18 mouse cellular contexts compared by ENCODE assay signal in the genomic region with DNA sequence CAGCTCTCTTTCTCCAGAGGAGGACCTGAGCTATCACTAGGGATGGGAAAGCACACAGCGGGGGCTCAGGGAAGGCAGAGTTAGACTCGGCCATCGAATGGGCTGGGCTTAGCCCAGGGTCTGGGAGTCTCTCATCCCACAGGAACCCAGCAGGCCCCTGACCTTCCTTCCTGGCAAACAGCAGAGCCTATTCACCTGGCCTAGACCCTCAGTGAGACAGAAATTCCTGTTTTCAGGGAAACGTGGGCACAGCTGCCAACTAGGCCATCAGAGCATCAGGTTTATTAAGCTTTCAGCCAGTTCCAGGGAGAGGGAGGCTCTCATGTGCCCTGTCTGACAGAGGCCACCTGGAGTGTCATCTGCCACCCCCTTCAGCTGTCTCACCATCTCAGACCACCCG. TPM values are rescaled to one million over a fixed set of nuclear protein-coding genes. Genes with fewer than 3 reads are reported as not detected.
A peak's percentile ranks its signal among the peaks of the same experiment; 100 is the strongest.
DNase-seq lines count a peak whose midpoint lies in the region; ATAC-seq and TF ChIP-seq lines count a peak whose summit lies in the region.
"Had no signal": no experiment of that assay in that cellular context is flagged by ENCODE, and none has a peak within 500 bp of the region (broad histone marks: within the 10 kb centered on the region; RNA-seq: fewer than 3 reads in every experiment).

No protein-coding gene starts in this region.

- no peak for DNase-seq in heart, embryonic 10.5 days (ENCODE audit: low spot score)
- no peak for DNase-seq in heart, adult 9 months (ENCODE audit: low spot score in 2 of 2)
- no peak for DNase-seq in kidney, postnatal 4 days
- no peak for DNase-seq in heart, postnatal 0 days (ENCODE audit: low spot score)
- no peak for DNase-seq in embryo, embryonic 10.5 days (ENCODE audit: low spot score)
- DNase-seq in layer of hippocampus, postnatal 36 days = no peak
- DNase-seq: cerebellum, adult 18-20 months; kidney, adult 11 months; right cerebral cortex, postnatal 4 days; thymus, postnatal 25 days had no signal

- peak overlapping the region; percentile 62; the same call in 1 of the 2 replicates for H3K27ac ChIP-seq in heart, embryonic 10.5 days
- H3K27ac ChIP-seq in kidney, embryonic 14.5 days (ENCODE audit: low read depth, low read length) = peak overlapping the region; percentile 65
- H3K27ac ChIP-seq in brown adipose tissue, adult 24 weeks (replicated peaks; ENCODE audit: low read depth, low read length) = 0 out of 2 replicates have a peak overlapping the region, but pooled peaks have one; percentile 21
- peak overlapping the region; percentile 7; the same call in 1 of the 2 replicates for H3K27ac ChIP-seq in heart, postnatal 0 days (ENCODE audit: low read depth)
- H3K27ac ChIP-seq: liver, embryonic 14.5 days had no signal

- no peak for ATAC-seq in kidney, embryonic 14.5 days (ENCODE audit: low FRiP score, low TSS enrichment)
- no peak for ATAC-seq in heart, postnatal 0 days (ENCODE audit: insufficient read depth, low read depth)
- ATAC-seq: forebrain, embryonic 14.5 days had no signal

- peaks cover 27% of the 10 kb centered on the region; the same call in 1 of the 2 replicates for H3K27me3 ChIP-seq in heart, embryonic 10.5 days (ENCODE audit: insufficient read depth, poor library complexity, severe bottlenecking)
- no peaks in the 10 kb centered on the region for H3K27me3 ChIP-seq in kidney, embryonic 14.5 days (ENCODE audit: control insufficient read depth, insufficient read depth, low read length)
- H3K27me3 ChIP-seq in heart, postnatal 0 days (ENCODE audit: control insufficient read depth, insufficient read depth, low read length) = no peaks in the 10 kb centered on the region
- H3K27me3 ChIP-seq: neural tube, embryonic 15.5 days had no signal

- peaks cover 67% of the 10 kb centered on the region for H3K4me1 ChIP-seq in heart, embryonic 10.5 days
- peaks cover 25% of the 10 kb centered on the region; the same call in 1 of the 2 replicates for H3K4me1 ChIP-seq in kidney, embryonic 14.5 days (ENCODE audit: control insufficient read depth, insufficient read depth, low read length)
- H3K4me1 ChIP-seq in brown adipose tissue, adult 24 weeks (ENCODE audit: control insufficient read depth, insufficient read depth, insufficient read length, low read length) = peaks cover 23% of the 10 kb centered on the region
- peaks cover 7% of the 10 kb centered on the region for H3K4me1 ChIP-seq in heart, postnatal 0 days (ENCODE audit: control insufficient read depth, insufficient read depth)

- no peak overlapping the region for H3K4me2 ChIP-seq in kidney, embryonic 14.5 days (replicated peaks; ENCODE audit: low read depth, low read length)
- H3K4me2 ChIP-seq in heart, postnatal 0 days (ENCODE audit: low read depth, low read length) = no peak overlapping the region
- H3K4me2 ChIP-seq: midbrain, embryonic 11.5 days; neural tube, embryonic 15.5 days had no signal

- H3K36me3 ChIP-seq in heart, embryonic 10.5 days = peaks cover 12% of the 10 kb centered on the region
- H3K36me3 ChIP-seq in kidney, embryonic 14.5 days (ENCODE audit: control insufficient read depth, insufficient read depth, low read length) = peaks cover 16% of the 10 kb centered on the region
- H3K36me3 ChIP-seq in heart, postnatal 0 days (replicated peaks; ENCODE audit: control insufficient read depth, insufficient read depth, low read length) = no peaks in the 10 kb centered on the region
- H3K36me3 ChIP-seq: G1E; neural tube, embryonic 15.5 days had no signal

- no peaks in the 10 kb centered on the region for H3K9me3 ChIP-seq in heart, embryonic 10.5 days
- H3K9me3 ChIP-seq in kidney, embryonic 14.5 days (ENCODE audit: control insufficient read depth, low read length) = no peaks in the 10 kb centered on the region
- H3K9me3 ChIP-seq in heart, postnatal 0 days (replicated peaks; ENCODE audit: control insufficient read depth, low read length) = no peaks in the 10 kb centered on the region
- H3K9me3 ChIP-seq: G1E; neural tube, embryonic 15.5 days had no signal

- TF ChIP-seq EP300 in heart, postnatal 0 days (IDR thresholded peaks at IDR 0.05; ENCODE audit: low read depth) = no peak

- H3K4me3 ChIP-seq in heart, embryonic 10.5 days = no peak overlapping the region
- H3K4me3 ChIP-seq in kidney, embryonic 14.5 days (ENCODE audit: low read length) = no peak overlapping the region
- no peak overlapping the region for H3K4me3 ChIP-seq in brown adipose tissue, adult 24 weeks (ENCODE audit: insufficient read depth, low read depth, low read length)
- H3K4me3 ChIP-seq in heart, postnatal 0 days (ENCODE audit: low read depth, low read length) = no peak overlapping the region
- H3K4me3 ChIP-seq: neural tube, embryonic 15.5 days had no signal

- no peak for TF ChIP-seq CTCF in heart, postnatal 0 days (IDR thresholded peaks at IDR 0.05; ENCODE audit: low read depth)

- 23% methylated on average over 5 of the region's 5 CpGs for WGBS in heart, embryonic 10.5 days
- 25% methylated on average over 5 of the region's 5 CpGs for WGBS in kidney, embryonic 14.5 days
- WGBS in heart, postnatal 0 days = 44% methylated on average over 5 of the region's 5 CpGs

- H3K9ac ChIP-seq in kidney, embryonic 14.5 days (ENCODE audit: low read depth, low read length) = no peak overlapping the region
- no peak overlapping the region for H3K9ac ChIP-seq in heart, postnatal 0 days (replicated peaks; ENCODE audit: low read depth, low read length)
- H3K9ac ChIP-seq: liver, embryonic 14.5 days; neural tube, embryonic 15.5 days had no signal

RNA-seq across cellular contexts. Expression of a gene that starts 13.8 kb away (rescaled TPM):
- 4.8 and 7.3 TPM in 2 replicates for polyA plus RNA-seq in heart, embryonic 10.5 days (2016; fragmentation: Nextera tagmentation; extraction: Ambion mirVana)
- 9.5 and 13.7 TPM in 2 replicates for polyA plus RNA-seq in kidney, embryonic 14.5 days (2014; fragmentation: Nextera tagmentation; extraction: Ambion mirVana)
- polyA plus RNA-seq in brown adipose tissue, adult 24 weeks (2012; ENCODE audit: insufficient read depth, insufficient read length, missing spikeins) = 4.5 and 5.1 TPM in 2 replicates
- total RNA-seq in heart, postnatal 0 days (2014; rRNA removed; ENCODE audit: low replicate concordance) = 10.3 and 11.4 TPM in 2 replicates
- 4.6 and 5.7 TPM in 2 replicates for polyA plus RNA-seq in heart, postnatal 0 days (2015; fragmentation: Nextera tagmentation; extraction: Ambion mirVana)
- 1 to 10 TPM; 1.6 to 1.8 TPM for total RNA-seq in layer of hippocampus, postnatal 36 days (2021)
- total RNA-seq: common myeloid progenitor, adult 5-6 weeks had no signal
- polyA plus RNA-seq: G1E had no signal

Comparison
In these comparisons a context has a peak if more than half of its experiments do, and no peak if none do; other contexts are left out.
1. H3K27ac ChIP-seq: peak in every context shown above with its lines; median percentile 65 in kidney, embryonic 14.5 days; 62 in heart, embryonic 10.5 days; 21 in brown adipose tissue, adult 24 weeks; 7 in heart, postnatal 0 days.